Mouse (Mus musculus): ENCODE measurements around the gene 4930578G10Rik.
A peak's percentile ranks its signal among the peaks of the same experiment; 100 is the strongest.
"Not testable (repeated sequence)": the region's sequence is repeated elsewhere in the genome, so short reads cannot be mapped to it uniquely, and the experiment has no call there.

The 4930578G10Rik gene

DNA sequence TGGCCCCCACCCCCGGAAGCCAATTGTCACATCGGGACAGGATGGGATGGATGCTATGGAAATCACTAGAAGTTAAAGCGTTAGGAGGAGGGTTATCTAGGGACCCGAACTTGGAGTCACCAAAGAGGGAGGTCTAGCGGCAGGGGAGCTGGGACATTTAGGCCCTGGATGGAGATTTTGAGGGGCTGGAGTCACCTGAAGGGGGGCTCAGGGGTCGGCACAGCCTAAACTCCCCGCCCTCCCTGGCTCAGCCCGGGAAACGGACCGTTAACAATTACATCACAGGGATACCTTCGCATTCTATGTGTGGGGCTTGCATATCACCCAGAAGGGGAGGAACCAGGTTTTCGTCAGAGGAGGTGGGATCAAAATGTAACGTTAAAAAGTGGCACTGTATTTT lies at the start of gene 4930578G10Rik:
Gene 4930578G10Rik (plus strand): TSS at position 301 of the 400 bp plus-strand sequence.
- DNase-seq (ENCODE audit: inconsistent ontology term): not testable (repeated sequence)

DNA sequence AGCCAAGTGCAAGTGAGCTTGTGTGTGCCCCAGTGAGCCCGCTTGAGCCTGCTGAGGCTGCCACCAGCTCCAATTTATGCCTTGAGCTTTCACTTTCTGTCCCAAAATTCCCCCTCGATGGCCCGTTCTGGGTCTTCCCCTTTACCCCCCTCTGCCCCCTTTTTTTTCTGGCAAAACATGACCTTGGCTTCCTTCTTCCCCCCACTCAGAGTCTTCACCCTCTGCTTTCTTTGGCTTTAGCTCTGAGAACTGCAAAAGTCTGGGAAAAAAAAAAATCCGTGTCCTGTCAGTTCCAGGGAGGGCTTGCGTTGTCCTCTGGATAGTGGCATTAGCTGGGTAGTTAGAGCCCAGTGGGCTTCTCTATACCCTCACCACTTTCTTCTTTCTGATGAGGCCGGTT lies 21.1 kb downstream of the 4930578G10Rik start, which contains the start of gene Ccl19:
Gene Ccl19 (minus strand): TSS at position 101 of the 400 bp plus-strand sequence.
- DNase-seq (ENCODE audit: inconsistent ontology term): not testable (repeated sequence)

DNA sequence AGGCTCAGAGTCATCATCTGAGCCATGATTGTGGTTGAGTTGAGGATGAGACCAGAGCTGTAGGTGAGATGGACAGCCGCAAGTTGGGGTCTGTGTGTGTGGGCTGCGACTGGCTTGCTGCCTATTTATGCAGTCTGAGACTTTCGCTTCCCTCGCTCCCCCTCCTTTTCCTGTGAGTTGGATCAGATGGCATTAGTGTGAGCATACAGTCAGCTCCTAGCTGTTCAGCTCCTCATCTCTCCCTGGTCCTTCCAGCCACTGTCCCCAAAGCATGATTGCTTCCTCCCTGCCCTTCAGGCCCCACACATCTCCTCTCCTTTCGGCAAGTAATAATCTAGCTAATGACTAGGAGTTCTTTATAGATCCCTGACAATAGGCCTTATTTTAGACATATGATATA lies 38.5 kb downstream of the 4930578G10Rik start, which contains the start of gene Ccl21a:
Gene Ccl21a (minus strand): TSS at position 101 of the 400 bp plus-strand sequence.
- not testable (repeated sequence) for DNase-seq (ENCODE audit: inconsistent ontology term)

DNA sequence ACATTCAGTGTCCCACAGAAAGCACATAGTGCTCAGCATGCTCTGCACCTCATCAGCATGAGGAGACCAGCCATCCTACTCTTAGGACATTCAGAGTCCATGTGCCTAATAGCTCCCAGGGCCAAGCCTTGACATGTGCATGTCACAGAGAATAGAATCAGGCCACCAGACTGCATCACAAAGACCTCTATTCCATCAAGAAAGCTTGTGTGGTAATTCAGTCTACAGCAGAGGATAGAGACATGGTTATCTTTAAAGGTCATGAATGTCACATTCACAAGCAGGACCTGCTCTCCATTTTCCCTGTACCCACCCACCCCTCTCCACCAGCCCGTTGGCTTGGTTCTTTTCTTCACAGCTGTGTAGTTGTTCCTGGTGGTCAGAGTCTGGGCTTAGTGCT lies 118.4 kb downstream of the 4930578G10Rik start, which contains the start of gene Fam205a1:
Gene Fam205a1 (minus strand): TSS at position 101 of the 400 bp plus-strand sequence.
- DNase-seq (ENCODE audit: inconsistent ontology term): not testable (repeated sequence)

DNA sequence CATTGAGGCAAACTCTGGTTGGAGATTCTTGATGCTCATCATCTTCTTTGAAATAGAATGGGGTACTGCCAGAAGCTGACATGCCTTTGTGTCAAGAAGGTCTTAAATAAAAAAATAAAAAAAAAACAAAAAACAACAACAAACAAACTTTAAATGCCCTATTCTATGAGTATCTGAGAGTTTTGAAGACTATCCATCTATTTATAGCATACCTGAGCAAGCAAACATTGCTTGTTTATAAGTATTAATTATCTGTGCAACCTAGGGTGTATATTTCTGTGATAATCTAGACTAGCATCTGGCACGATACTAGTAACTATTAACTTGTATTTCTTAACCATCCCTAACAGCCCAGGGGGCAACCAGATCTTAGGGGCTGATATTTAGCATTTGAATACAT lies 121.3 kb downstream of the 4930578G10Rik start, which contains the start of gene Gm12394:
Gene Gm12394 (minus strand): TSS at position 101 of the 400 bp plus-strand sequence.
- DNase-seq (ENCODE audit: inconsistent ontology term): not testable (repeated sequence)

DNA sequence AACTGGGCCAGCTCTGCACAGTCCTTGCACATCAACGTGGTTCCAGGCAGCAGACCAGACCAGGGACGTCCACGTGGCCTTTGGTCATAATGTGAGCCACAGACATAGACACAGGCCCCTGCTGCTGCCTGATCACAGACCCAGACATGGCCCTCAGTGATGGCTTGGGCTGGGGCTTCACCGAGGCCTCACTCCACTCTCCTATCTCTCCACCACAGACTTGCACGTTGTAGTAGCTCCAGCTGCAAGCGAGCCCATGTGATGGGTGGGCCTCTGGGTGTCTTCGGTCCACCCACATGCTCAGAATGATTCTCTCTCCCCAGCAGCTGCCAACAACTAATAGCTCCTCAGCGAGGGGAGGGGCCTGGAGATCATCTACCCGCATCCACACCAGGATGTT lies 125.1 kb downstream of the 4930578G10Rik start:
- DNase-seq (ENCODE audit: inconsistent ontology term): not testable (repeated sequence)

DNA sequence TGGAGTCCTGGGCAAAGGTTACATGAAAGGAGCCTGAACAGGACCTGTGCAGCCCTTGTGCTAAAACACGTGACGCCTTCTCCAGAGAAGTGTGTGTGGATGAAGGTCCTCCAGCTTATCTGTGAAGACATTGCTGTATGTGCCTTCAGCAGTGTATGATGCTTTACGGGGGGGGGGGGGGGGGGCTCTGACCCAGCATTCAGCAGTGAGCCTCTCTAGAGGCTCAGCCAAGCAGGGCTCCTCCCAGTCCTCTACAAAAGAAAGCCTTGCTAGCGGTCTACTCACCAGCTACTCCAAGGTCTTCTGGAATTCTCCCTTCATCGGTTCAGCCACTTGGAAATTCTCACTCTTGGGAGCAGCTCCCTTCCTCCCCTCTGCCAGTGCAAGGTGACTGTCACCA lies 128.1 kb downstream of the 4930578G10Rik start:
- not testable (repeated sequence) for DNase-seq (ENCODE audit: inconsistent ontology term)

DNA sequence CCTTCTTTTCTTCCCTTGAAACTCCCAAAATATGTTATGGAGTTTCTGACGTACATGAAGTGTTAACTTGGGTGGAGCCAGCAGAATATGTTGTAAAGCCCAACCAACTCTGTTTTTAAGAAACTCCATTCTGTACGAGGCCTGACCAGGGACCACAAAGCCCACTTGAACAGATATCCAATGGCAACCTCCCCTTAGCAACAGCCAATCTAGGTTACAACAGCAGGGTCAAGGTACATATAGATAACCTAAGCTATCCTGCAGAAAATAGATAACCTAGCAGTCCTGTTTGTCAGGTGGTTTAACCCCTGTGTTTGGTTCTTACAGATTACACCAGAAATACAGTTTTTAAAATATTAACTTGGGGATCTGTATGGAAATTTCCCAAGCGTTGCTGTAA lies 132.0 kb downstream of the 4930578G10Rik start:
- no peak for DNase-seq (ENCODE audit: inconsistent ontology term)

DNA sequence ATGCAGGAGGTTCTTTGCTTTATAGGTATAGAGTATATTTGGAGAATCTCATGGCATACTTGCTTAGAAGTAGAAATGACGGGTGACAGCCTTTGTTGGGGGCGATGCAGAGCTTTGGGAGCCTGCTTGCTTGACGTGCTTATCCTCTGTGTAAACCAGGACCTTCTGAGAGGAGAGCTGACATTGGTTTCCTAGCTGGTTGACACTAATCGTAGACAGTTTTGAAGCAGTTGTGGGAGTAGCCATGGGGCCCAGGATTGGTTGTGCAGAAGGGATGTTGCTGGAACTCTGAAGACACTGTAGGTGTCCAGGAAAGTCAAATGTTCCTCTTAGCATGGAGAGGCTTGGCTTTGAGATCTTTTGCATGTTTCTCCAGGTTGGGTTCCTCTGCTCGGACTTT lies 132.8 kb downstream of the 4930578G10Rik start:
- DNase-seq (ENCODE audit: inconsistent ontology term): no peak

DNA sequence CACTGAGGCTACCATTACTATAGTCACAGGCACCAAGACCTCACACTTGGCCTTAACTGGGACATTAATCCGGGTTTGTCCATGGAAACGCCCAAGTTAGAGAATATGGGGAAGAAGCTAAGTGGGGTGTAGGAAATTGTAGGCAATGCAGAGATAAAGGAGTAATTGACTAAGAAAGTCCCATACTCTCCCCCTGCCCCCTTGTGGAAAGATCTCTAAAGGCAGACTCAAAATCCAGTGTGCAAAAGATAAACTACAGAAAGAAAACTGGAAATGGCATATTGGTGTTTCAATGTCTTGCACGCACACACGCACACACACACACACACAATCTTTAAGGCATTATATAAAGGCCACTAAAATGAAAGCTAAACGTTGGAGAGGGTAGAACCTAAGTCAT lies 135.4 kb downstream of the 4930578G10Rik start:
- no peak for DNase-seq (ENCODE audit: inconsistent ontology term)

DNA sequence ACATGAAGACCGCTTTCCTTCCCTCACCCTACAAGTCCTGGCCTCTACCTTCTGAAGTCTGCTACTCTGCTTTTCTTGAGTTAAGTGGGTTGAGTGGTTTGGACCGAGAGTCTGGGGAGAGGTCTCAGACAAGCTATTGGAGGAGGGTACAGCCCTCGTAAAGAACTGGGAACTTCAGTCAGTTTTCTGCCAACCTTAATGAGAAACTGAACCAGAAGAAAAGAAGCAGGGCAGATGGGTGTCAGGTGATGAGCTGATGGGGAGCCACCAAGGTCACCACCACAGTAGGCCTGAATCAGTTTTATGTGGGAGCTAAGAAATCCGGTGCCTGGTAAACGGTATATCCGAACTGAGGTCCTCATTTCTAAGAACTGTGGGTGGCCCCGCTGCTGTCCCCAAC lies 136.8 kb downstream of the 4930578G10Rik start:
- DNase-seq (ENCODE audit: inconsistent ontology term): no peak

DNA sequence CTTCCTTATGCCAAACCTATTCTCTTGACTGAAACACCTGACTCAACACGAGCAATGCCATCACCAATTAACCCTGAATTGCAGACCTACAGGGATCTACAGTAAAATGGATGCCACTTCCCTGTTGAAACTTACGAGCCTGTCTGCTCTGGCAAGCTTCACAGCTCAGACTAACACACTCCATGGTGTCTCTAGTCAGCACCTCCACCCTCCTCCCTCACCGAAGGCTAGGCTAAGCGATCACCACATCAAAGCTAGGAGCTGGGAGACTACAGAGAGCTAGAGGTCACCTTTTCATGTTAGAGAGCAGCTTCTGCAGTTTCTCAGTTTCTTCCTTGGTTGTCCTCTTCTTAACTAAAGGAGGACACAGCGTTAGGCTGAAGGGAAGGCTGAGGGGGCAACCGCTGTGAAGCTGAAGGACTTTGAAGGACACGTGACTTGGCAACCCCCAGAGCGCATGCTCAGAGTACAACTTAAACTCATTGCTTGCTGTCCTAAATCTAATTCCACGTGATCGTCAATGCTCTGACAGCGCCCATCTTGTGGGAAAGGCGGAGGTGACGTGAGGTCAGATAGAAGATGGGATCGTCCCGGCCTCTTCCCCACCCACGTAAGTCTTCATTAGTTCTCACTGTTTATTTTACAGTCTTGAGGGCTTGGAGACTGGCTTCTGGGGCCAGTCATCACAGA lies 137.5 kb downstream of the 4930578G10Rik start:
- DNase-seq (ENCODE audit: inconsistent ontology term): no peak

DNA sequence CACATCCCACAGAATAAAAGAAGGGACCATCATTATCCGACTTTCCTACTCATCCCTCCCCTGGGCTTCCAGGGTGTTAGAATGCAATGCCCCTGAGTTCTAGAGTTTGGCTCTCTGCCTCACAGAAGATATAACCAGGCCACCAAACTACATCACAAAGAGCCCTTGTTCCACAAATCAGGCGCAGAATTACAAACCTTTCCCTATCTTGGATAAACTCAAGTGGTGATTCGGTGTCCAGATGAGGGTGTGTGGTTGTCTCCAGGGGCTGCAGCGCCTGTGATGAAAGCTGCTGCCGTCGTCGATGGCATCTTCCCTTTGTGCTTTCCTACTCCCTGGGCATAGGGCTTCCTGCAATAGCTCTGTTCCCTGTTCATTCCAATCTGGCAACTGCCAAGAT lies 138.8 kb downstream of the 4930578G10Rik start, which contains the start of gene Fam205c:
Gene Fam205c (minus strand): TSS at position 101 of the 400 bp plus-strand sequence.
- DNase-seq (ENCODE audit: inconsistent ontology term): no peak

DNA sequence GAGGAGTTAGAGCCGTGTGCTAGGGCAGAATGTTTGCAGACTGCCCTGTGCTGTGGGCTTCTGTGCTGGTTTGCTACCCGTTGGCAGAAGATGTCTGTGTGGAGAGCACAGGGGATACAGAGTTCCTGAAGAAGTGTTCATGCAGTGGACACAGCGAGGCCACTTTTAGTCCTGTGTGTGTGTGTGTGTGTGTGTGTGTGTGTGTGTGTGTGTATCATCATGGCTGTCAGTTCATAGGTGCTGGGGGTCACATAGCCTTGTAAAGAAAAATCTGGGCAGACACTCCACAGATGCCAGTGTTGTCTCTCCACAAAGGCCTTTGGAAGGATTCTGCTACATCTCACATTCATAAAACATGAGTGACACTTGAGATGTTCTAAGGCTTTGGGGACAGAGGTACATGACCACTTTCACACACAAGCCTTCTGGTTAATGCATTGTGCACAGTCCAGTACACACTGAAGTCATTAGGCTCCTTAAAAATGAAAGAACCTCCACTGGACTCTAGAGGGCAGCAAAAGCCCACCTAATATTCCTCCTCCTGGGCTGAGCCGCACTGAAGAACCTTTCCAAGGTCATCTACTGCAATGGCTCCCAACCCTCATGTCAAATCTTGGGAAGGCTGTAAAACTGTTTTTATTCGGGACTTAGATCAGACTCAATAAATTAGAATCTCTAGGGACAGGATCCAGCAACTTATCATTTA lies 141.4 kb downstream of the 4930578G10Rik start:
- DNase-seq (ENCODE audit: inconsistent ontology term): peak; percentile 52

DNA sequence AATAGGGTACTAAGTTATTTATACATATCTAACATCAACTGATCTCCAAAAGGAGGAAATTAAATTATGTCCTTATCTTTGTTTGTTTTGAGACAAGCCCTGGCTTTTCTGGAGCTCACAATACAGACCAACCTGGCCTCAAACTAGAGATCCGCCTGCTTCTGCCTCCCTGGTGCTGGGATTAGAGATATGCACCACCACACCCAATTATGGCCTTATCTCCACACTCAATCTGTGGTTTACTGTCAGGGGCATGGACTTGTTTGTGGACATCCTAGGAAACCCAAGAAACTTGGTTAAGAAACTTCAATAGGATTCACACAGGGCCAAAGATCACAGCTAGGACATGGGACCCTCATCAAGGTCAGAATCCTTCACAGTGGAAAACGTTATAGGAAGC lies 142.3 kb downstream of the 4930578G10Rik start:
- DNase-seq (ENCODE audit: inconsistent ontology term): no peak

DNA sequence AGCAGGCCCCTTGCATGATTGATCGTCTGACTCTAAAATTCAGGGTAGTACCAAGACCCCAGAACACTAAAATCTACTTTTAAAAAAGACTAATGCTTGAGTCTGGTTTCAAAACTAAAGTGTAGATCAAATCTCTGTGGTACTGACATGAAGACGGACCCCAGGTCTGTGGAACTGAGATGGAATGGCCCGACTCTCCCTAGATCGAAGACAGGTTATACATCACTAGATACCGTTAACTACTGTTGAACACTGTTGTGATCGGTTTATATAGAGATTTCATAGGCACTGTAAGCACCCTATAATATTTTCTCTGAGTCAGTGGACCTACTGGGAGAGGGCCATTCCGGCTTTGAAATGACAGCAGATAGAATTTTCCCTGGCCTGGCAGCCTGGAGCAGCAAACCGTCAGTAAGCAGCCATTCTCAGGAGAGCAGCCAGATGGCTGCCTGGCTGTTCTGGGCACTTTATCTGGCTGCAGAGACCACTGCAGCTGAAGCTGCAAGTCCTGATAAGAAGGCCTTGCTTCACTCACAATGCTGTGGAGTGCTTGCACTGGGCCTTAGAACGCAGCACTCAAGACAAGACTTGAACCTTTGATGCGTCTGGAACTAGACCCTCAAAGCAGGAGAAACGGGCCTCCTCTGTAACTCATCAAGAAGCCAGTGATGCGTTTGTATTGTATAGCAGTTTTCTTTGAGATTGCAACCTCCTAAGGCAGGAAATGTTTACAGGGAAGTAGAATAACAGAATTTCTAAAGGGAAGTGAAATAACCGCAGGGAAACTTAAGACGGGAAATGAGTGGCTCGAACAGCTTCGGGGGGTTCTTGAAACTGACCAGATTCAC lies 144.7 kb downstream of the 4930578G10Rik start:
- no peak for DNase-seq (ENCODE audit: inconsistent ontology term)

DNA sequence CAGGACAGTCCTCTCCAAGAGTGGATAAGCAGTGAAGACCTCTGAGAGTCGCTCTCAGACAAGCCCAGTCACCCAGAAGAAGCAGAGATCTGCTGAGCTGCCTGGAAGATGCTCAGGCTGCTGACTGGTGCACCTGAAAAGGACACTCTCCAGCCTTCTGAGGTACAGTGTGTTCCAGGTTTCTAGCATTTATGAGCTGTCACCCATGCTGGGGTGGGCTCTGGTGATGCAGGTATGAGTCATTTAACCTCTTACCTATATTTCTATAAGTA lies 145.3 kb downstream of the 4930578G10Rik start:
- DNase-seq (ENCODE audit: inconsistent ontology term): no peak

DNA sequence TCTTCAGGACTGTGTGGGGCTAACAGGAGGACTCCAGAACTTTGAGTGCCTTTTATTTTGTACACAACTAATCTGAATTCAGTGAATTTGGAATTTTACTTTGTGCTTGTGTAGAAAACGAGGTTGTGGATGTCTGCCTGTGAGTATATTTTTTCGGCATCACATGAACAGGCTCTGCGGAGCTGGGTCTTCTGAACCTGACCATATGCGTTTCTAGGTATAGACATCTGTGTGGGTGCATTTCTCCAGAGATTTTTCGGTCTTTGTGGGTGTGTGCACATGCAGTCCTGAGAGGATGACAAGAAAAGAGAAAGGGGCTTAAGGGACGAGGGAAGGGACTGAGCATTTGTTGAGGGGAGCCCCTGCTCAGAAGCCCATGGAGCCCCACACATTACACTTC lies 151.6 kb downstream of the 4930578G10Rik start:
- DNase-seq (ENCODE audit: inconsistent ontology term): no peak

DNA sequence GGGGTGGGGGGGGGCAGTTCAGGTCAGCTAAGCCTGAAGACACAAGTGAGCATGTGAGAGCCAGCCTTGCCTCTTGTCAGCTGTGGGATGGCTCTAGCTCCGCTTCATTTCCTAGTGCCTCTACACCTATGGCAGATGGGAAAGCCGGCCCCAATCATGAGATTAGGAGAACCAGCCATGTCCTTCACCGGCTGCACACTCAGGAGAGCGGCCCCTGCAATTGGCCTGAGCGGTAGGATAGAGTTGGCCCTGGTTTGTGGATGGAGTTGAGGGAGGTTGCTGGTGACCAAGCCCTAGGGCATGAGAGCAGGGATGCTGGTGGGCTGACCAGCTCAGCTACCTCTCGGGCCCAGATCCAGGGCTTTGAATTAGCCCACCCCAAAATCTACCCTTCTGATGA lies 153.5 kb downstream of the 4930578G10Rik start:
- DNase-seq (ENCODE audit: inconsistent ontology term): no peak

DNA sequence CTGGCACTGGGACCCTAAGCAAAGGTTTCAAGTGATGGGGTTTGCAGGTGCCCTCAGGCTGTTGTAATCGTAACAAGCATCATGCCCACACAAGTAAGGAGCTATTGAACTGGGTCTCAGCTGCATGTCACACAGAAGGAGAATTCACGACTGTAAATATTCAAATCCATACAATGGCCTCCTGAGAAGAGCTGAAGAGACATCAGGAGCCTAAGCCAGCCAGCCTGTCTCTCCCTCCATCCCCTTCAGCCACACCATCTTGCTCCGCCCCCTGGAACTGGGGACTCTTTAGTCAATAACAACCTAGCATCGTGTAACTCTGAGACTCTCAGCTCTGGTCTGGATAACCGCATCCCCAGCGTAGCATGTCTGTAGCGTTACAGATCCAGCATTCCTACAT lies 155.8 kb downstream of the 4930578G10Rik start:
- DNase-seq (ENCODE audit: inconsistent ontology term): no peak

DNA sequence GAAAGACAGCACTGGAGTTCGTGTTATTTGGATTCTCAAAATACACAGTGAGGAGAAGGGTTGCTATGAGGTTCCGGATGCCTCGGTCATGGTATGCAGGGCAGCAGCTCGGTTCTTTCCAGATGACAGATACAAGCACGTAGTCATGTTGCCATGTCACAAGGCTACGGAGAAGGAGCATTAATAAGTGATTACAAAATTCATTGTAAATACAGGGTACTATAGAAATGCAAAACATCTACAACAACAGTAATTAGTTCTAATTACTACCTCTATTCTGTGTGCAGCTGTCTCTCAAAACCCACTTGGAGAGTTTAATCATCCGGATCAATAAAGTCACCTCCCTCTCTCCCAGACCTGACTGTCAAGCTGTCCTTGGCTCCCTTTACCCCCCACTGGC lies 159.8 kb downstream of the 4930578G10Rik start:
- no peak for DNase-seq (ENCODE audit: inconsistent ontology term)

Measured in Muller cell, postnatal 12 days (primary cell).